Mouse (Mus musculus): Measurements from ENCODE around the gene Meis3.

Meis3 gene

DNA sequence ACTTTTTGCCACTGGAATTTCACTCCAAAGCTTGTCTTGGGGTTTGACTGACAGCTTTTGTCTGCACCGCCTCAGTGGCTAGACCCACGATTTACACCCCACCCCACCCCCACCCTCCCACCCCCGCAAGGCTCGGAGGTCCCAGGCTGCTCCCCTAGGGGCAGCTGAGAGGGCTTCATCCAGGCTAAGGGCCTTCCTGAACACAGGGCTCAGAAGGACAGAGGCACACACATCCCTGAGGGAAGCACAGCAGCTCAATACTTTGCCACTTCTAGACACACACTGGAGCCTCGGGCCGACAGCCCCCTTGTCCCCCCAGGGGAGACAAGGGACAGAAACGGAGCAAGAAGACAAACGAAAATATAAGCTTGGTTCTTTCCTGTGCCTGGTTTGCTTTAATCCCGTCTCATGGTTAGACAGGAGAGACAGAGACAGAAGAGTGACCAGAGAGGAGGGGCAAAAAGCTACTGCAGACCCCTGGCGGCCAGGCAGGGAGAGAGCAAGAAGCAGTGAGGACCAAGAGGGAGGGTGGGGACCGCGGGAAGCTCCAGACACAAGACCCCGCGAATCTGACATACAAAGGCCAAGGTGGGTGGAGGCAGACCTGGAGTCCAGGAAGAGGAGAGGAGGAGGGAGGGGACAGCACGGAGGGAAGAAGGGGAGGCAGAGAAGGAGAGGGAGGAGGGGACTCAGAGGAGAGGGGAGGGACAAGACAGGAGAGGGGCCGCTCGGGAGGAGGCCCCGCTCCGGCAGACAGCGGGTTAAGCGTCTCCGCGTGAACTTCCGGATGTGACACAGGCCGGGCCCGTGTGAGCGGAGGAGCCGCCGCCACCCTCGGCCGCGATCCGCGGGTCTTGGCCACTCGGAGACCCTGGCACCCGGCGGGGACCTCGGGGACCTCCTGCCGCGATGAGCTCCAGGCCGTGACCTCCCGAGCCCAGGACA is at the start of gene Meis3:
TSS of gene Meis3 (plus strand) at position 494 of the 945 bp plus-strand sequence.
- no peak for DNase-seq (ENCODE audit: low spot score)

DNA sequence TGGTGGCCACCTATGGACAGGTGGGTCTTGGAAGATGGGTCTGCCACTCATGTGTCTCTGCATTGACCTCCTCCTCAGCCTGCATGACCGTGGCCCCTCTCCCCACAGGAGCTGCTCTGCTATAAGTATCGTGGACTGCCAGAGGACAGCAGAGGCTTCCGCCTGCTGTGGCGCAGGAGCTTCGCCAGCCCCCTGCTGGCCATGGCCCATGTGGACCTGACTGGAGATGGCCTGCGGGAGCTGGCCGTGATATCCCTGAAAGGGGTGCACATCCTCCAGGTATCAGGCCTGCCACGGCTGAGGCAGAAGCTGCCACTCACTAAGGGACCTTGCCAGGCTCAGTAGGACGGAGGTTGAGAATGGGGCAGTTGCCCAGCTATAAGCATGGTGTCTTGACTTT is 49.1 kb upstream of the Meis3 start:
- no peak for DNase-seq (ENCODE audit: low spot score)

DNA sequence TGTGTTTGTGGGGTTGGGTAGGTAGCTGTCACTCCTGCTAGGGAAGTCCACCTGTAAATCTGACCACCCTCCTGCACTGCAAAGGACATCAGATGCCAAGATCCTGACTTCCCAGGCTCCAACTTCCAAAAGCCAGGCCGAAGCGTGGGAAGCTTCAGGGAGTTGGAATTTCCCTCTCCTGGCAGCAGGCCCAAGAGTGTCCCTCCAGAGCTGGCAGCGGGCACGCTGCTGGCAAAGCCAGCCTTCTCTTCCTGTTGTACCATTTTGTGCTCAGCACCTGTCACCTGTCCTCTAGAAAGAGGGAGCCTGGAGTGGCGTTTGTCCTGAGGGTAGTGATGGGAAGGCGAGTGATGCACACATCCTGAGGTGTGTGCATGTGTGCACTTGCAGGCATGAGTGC is 46.5 kb upstream of the Meis3 start:
- no peak for DNase-seq (ENCODE audit: low spot score)

DNA sequence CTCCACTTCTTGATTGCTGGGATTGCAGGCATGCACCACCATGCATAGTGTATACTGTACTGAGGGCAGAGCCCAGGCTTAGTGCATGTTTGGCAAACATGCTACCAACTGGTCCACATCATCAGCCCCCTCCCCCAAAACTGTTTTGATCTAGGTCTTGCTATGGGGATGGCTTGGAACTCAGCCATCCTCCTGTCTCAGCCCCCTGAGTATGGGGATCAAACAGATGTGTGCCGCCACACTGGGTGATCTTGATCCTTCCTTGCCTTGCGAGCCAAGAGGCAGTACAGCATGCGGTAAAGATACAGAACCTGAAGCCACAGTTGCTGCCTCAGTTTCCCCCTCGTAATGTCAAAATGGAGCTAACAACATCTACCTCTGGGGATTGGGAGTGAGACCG is 46.0 kb upstream of the Meis3 start:
- DNase-seq (ENCODE audit: low spot score): no peak

DNA sequence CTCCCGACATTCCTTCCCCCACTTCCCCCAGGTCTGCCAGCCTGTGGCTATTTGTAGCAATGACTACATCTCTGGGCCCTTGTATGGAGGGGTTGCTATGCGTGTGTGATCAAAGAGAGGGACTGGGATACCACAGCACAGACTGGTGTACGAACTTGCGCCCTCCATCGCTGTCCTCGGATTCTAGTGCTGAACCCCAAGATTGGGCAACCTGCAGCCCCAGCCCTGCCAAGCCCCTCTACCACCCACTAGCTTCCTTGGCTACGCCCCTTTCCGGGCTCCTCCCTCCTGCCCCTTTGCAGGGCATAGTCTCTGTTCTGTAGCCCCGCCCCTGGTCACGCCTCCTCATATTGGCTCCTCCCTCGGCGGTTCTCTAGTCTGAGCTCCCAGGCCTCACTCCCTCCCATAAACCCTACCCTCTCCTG is 45.5 kb upstream of the Meis3 start, which contains the start of gene Slc8a2:
TSS of gene Slc8a2 (plus strand) at position 406 of the 425 bp plus-strand sequence.
- peak; percentile 43 for DNase-seq (ENCODE audit: low spot score)

DNA sequence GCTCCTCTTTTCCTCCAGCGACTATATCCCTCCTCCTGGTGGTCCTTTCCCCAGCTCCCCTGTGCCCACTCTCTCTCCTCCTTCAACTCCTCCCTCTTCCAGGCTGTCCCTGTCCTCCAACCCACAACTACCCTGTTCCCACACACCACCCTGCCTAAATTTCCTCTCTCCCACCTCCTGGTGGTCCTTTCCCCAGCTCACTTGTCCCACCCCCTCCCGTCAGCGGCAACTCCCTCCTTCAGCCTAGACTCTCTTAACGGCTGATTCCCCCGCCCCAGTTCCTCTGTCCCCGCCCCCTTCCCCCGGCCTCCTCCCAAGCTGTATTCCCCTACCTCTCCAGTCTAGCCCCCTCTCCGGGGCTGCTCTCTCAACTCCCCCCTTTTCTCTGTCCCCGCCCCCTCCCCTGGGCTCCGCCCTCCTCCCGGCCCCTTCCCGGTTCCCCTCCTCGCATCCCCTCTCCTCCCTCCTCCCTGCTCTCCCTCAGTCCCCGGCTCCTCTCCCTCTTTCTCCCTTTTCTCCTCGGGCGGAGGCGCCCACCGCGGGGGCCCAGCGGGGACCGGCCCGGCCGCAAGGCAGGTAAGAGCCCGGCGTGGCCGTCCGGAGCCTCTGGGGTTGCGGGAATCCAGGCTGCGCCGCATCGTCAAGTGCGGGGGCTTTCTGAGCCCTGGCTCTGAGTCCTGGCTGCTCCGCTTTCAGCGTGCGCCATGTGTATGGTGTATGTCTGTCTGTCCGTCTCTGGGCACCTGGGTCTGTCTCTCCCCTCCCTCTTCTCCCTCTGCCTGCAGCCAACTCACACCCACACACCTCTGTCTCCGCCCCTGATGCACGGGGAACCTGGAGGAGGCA is 44.8 kb upstream of the Meis3 start:
- DNase-seq (ENCODE audit: low spot score): no peak

DNA sequence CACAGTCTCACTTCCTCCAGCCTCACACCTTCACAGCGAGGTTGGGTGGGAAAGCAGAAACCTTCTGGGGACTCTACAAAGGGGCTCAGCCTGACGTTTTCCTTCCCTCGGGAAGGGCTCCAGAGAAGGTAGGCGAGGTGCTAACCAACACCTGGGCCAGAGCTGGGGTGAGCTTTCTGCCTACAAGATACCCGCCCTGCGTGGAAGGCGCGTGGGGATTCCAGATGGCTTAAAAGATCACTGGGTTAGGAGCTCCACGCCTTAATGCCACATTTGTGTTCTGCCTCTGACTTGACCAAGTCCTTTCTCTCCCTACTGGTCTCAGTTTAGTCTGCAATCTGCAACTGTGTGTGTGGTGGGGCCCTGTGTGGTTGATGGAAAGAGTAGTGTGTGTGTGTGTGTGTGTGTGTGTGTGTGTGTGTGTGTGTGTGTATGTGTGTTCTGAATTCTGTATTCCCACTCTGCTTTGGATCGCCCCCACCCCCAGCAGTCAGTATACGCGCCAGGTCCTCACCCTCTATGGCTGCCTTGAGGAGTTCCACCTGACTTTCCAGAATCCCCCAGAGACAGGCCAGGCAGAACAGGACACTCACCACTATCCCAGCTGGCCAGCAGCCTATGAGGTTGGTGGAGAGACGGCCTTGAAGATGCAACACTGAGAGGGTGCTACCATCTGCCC is 43.8 kb upstream of the Meis3 start:
- DNase-seq (ENCODE audit: low spot score): no peak

DNA sequence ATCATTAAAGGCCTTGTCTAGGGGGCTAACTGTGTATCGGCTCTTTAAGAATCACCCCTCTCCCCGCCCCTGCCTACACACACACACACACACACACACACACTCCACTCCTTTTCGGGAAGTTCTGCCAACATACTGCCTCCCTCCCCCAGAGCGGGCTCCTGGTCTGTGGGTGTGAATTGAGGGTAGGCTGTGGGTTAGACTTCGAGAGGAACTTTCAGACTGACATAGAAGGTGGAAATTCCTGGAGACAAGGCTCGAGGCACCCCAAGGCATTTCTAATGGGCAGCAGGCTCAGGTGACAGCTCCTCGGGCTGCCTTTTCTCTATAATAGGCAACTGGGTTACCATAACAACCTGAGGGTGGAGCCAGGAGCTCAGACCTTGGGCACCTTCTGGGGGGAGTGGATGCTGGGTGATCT is 42.7 kb upstream of the Meis3 start:
- no peak for DNase-seq (ENCODE audit: low spot score)

DNA sequence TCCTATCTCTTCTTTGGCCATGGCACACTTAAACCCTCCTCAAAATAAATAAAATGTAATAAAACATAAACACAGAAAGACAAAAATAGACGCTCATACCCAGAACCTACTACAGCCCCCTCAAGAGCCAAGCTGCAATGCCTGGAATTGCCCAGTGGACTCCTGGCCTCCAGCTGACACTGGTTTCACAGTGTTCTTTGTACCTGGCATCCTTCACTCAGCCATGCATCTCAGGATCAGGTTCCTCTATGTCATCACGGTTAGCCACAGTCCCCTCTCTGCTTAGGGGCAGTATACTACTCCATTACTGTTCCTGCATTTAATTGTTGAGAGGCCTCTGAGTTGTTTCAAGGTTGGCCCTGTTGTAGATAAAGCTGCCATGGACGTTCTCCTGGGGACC is 42.0 kb upstream of the Meis3 start:
- DNase-seq (ENCODE audit: low spot score): no peak

DNA sequence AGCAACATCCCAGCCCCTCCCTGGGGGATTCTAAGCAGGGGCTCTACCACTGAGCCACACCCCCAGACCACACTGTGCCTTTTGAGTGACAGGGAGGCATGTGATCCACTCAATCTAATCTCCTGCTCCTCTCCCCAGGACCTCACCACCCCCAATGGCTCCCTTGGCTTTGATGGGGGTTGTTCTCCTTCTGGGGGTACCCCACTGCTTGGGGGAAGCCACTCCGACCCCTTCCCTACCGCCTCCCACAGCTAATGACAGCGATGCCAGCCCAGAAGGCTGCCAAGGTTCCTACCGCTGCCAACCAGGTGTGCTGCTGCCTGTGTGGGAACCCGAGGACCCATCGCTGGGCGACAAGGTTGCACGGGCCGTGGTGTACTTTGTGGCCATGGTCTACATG is 41.2 kb upstream of the Meis3 start:
- DNase-seq (ENCODE audit: low spot score): no peak

DNA sequence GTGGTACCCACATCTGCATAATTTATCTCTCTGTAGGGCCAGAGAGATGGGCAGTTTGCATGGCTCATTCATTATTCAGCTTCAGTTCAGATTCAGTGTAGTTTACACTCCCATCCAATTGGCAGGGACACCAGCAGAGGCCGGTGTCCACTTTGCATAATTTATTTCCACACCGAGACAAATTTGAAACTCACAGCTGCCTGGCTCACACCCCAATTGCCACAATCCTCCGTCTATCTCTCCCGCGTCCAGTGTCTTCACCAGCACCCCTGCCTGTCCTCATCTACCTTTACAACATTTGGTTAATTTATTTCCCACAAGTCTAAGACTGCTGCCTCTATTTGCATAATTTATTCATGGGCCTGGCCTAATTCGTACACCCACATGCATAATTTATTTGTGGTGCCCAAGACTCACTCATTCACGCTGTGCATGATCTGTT is 39.9 kb upstream of the Meis3 start:
- DNase-seq (ENCODE audit: low spot score): no peak

DNA sequence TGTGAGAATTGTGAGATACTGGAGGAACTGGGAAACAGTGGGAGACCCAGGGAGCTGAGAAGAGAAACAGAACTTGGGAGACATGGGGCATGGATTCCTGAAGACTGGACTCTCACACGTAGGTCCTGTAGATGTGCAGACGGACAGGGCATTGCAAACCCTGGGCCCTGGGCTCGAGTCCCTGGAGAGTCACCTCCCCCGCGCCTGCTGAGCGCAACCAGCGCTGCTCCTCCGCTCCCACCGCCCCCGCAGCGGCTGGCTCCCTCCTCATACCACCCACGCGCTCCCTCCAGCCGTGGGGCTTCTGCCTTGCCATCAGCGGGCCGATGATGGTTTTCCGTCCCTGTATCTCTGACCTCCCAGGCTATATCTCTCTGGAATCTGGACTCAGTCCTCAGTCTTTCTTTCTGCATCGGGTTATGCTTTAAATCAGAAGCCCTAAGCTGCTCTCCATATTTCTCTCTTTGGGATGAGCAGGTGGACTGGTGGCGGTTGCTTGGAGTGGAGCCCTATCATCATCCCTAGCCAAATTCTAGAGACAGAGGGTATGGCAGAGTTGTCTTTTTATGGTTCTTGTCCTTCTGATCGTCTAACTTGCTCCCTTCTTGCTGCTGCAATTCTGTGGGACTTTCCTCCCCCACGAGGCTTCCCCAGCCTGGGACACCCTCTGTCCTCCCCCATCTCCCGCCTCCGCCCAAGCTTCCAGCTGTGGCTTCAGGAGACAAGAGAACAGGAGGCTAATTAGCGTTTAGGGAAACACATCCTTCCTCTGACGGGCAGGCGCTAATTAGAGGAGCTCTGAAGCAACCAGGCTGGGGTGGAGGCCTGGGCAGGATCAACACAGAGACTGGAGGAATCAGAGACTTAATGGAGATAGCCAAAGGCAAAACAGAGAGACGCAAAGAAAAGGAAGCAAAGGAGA is 28.1 kb upstream of the Meis3 start:
- DNase-seq (ENCODE audit: low spot score): no peak

DNA sequence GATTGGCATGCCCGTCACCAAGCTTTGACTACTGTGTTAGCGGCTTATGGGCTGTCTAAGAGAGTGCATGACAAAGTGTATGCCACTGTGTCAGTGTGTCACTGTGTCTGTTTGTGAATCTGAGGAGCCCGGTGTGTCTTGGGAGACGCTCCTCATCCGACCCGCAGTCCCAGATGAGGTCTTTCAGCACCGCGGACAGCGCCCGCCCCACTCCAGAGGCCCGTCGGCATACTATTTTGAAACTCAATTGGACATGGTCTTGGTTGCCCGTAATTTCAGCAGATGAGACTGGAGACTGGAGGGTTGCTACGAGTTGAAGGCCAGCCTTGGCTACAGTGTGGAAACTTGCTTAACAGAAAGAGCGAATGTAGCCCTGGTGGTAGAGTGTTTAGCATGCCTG is 27.2 kb upstream of the Meis3 start:
- peak; percentile 39 for DNase-seq (ENCODE audit: low spot score)

DNA sequence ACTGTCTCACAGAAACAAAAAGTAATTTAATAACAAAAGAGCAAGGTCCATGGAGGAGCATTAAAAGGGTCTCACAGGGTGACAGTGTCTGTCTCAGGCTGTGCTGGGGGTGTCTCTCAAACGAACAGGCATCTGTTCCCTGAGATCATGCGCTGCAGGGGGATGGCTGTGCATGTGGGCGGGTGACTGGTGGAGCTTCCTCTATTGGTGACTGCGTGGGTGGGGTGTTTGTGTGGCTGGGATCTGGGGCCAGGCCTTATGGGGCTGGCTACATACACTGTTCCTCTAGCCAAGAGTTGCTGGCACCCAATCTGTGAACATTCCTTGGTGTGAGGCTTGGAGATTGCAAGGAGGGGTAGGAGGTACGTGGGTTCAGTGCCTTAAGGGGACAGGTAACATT is 25.6 kb upstream of the Meis3 start:
- no peak for DNase-seq (ENCODE audit: low spot score)

DNA sequence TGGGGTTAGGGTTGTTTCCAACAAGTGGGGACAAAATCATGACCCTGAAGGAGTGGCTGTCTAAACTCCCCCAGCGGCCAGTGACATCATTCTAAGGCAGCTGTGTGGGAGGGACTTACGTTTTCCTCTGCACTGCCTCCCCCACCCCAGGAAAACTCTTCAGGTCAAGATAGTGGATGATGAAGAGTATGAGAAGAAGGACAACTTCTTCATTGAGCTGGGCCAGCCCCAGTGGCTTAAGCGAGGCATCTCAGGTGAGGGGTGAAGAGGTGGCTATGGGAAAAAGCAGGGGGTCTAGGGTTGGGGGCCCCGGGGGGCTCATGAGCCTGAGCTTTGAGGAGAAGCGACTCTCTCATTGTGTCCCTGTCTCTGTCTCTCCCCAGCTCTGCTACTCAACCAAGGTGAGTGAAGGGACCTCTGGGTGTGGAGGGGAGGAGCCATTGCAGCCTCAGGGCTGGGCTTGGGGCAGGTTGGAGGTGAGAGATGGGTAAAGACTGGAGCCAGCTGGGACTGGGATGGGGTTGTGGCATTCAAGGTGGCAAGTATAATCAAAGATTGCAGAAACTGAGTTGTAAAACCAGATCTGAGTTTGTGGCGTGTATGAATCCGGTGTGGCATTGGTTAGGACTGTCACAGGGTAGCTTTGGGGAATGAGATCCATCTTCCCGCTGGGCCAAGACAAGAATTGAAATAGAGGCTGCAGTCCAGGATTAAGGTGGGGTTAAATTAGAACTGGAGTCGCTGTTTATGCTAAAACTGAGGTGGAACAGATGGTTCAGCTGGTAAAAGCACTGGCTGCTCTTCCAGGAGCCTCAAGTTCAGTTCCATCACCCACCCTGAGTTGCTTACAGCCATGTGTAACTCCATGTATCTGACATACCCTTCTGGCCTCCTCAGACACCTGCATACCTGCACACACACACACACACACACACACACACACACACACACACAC is 24.4 kb upstream of the Meis3 start:
- no peak for DNase-seq (ENCODE audit: low spot score)

DNA sequence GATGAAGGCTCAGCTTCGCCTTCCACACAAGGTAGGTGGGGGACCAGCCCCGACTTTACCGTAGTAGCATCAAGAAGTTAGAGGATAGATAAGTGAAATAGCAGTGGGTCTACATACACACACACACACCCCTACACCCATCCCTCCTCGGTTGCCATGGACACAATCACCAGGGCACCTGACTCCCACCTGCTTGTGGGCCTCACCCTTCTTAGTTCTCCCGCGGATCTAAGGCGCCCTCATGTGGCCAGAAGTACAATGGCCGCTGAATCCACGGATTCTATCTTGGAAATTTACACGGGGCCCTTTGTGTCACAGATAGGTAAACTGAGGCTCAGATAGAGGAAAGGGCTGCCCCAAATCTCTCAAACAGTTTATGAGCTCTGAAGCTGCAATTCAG is 21.4 kb upstream of the Meis3 start:
- peak; percentile 33 for DNase-seq (ENCODE audit: low spot score)

DNA sequence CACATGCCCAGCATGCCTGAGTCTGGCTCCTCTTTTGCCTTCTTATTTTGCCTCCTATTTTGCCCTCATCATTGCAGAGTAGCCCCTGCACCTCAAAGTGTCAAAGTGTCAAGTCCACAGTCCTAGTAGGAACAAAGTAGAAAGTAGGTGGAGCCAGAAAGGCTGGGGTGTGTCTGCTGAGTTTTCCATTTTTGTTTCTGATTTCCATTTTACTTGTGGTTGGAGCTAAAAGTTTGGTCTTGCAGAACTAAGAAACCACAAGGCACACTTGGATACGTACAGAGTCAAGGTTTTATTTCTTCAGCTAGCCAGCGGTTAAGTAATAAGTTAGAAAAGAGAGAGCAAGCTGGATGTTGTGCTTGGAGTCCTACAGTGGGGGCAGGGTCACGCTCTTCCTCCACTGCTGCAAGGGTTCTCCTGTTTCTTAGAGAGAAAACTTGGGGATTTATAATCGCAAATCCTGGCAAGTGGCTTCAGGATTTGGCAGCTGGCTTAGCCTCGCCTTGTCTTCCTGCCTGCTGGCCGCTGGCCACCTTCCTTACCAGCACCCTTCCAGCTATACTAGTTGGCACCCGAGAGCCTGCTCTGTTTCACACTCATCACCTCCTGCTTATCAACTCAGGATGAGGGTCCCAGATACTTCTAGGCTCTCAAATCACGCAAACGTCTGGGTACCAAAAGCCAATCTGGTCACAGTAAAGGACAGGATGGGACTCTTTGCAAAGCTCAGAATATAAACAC is 19.6 kb upstream of the Meis3 start:
- DNase-seq (ENCODE audit: low spot score): no peak

DNA sequence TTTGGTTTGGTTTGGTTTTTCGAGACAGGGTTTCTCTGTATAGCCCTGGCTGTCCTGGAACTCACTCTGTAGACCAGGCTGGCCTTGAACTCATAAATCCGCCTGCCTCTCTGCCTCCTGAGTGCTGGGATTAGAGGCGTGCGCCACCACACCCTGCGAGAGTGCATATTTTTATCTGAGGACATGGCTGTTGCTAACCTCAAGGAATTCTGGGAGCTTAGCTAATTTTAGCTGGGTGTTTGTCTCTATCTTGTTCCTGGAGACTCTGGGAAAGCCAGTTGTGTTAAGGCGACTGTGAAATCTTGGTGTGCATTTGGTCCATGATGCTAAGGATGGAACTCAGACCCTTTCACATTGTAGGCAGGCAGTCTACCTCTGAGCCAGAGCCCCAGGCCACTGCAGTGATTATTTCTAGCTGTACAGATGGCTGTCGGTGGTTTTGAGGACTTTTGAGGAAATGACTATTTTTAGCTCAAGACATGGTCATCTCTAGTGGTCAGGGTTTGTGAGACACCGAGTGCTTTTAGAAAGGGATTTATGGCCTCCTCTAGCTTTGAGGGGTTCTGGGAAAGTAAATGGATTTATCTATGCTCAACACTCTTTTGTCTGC is 18.7 kb upstream of the Meis3 start:
- DNase-seq (ENCODE audit: low spot score): no peak

DNA sequence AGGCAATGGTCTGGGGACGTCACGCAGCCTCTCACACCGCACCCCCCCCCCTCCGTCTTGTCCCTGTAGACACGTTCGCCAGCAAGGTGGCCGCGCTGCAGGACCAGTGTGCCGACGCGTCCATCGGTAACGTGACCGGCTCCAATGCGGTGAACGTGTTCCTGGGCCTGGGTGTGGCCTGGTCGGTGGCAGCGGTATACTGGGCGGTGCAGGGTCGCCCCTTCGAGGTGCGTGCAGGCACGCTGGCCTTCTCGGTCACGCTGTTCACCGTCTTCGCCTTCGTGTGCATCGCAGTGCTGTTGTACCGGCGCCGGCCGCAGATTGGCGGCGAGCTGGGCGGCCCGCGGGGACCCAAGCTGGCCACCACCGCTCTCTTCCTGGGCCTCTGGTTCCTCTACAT is 16.2 kb upstream of the Meis3 start:
- no peak for DNase-seq (ENCODE audit: low spot score)
